Mouse (Mus musculus) limb, embryonic 14.5 days (tissue): Measurements from ENCODE around the gene Btn2a2. TPM values are rescaled to one million over a fixed set of nuclear protein-coding genes. Genes with fewer than 3 reads are reported as not detected.

Experiments
- ATAC-seq: fragments of 200-750 bp; cut with Nextera tagmentation; 2 replicates; pipeline ENCODE4 v1.8.0; 2017; ENCODE audit warnings: low read depth, moderate number of reproducible peaks, moderate TSS enrichment; ENCODE audit not compliant: low FRiP score
- DNase-seq: peaks from one replicate; pipeline ENCODE4 v3.0.0-alpha.2; 2015; ENCODE audit warnings: low spot score
- H3K27ac ChIP-seq: fragments of 300-500 bp; sonication (generic); replicated peaks from 2 replicates; pipeline ENCODE4 v1.5.1; 2014; ENCODE audit warnings: low read depth, mild to moderate bottlenecking, low read length, moderate library complexity, mixed read lengths
- H3K27me3 ChIP-seq: fragments of 300-500 bp; sonication (generic); 2 replicates; pipeline ENCODE4 v1.6.1; 2014; ENCODE audit warnings: low read length, mixed read lengths; ENCODE audit not compliant: control insufficient read depth, insufficient read depth
- H3K36me3 ChIP-seq: fragments of 300-500 bp; sonication (generic); 2 replicates; pipeline ENCODE4 v1.6.1; 2014; ENCODE audit warnings: mild to moderate bottlenecking, low read length, moderate library complexity, mixed read lengths; ENCODE audit not compliant: control insufficient read depth, insufficient read depth
- H3K4me1 ChIP-seq: fragments of 300-500 bp; sonication (generic); 2 replicates; pipeline ENCODE4 v1.6.1; 2014; ENCODE audit warnings: antibody characterized with exemption, low read length, mixed read lengths; ENCODE audit not compliant: control insufficient read depth, insufficient read depth
- H3K4me2 ChIP-seq: fragments of 300-500 bp; sonication (generic); replicated peaks from 2 replicates; pipeline ENCODE4 v1.6.1; 2014; ENCODE audit warnings: low read depth, mild to moderate bottlenecking, low read length, moderate library complexity; ENCODE audit not compliant: severe bottlenecking
- H3K4me3 ChIP-seq: fragments of 300-500 bp; sonication (generic); replicated peaks from 2 replicates; pipeline ENCODE4 v1.5.1; 2014; ENCODE audit warnings: low read length
- H3K9ac ChIP-seq: fragments of 300-500 bp; sonication (generic); 2 replicates; pipeline ENCODE4 v1.6.1; 2014; ENCODE audit warnings: mild to moderate bottlenecking, low read depth, low read length, moderate library complexity; ENCODE audit not compliant: severe bottlenecking
- H3K9me3 ChIP-seq: fragments of 300-500 bp; sonication (generic); 2 replicates; pipeline ENCODE4 v1.6.1; 2016; ENCODE audit warnings: low read length; ENCODE audit not compliant: control insufficient read depth
- POLR2A ChIP-seq: fragments of 200-500 bp; IDR thresholded peaks from 2 replicates; pipeline ENCODE4 v1.8.0; 2012; ENCODE audit warnings: inconsistent platforms, mild to moderate bottlenecking, moderate library complexity, borderline replicate concordance; ENCODE audit not compliant: insufficient read depth, insufficient read length; ENCODE audit errors: extremely low read depth
- WGBS: fragments of 180-500 bp; shearing (Covaris S2); extraction: QIAGEN DNeasy Blood & Tissue Kit; methylation state at CpG from one replicate; pipeline ENCODE4 v1.1.7; 2014; 5-methylcytosine and 5-hydroxymethylcytosine counted together
- polyA plus RNA-seq, 2 experiments: library from polyadenylated mRNA; depleted of rRNA in 1 of 2; stranded (reverse) in 1 of 2; unstranded in 1 of 2; fragments of >200 nt; fragmentation: Nextera tagmentation in 1 of 2; extraction: Ambion mirVana in 1 of 2; gene quantifications; 2 replicates each; pipeline versions ENCODE4 v1.2.1 to v1.2.3; 2012 to 2014

Btn2a2 gene
- polyA plus RNA-seq, 2 experiments: 0.62 to 0.89 TPM

DNA sequence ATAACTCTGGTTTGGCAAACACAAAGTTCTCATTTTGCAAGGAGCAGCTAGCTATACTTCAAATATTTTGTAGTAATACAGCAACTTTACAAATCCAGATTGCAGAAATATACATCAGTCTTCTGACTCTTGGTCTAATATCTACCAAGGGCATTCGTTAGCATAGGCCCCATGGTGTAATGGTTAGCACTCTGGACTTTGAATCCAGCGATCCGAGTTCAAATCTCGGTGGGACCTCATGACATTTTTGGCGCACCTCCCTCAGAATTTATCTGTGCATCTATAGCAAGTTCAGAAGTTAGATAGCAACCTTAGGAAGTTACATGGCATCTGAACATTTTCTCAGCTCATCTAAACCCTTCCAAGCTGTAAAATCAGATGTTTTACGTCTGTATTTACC is 30.2 kb upstream of the Btn2a2 start:
- no peaks in the 10 kb centered on the region for H3K27me3 ChIP-seq
- H3K4me3 ChIP-seq: peak overlapping the region; percentile 52
- H3K4me2 ChIP-seq: peak overlapping the region; percentile 73
- TF ChIP-seq POLR2A: no peak
- H3K9ac ChIP-seq: no peak overlapping the region
- DNase-seq: peak; percentile 91
- H3K27ac ChIP-seq: peak overlapping the region; percentile 48; the same call in 1 of the 2 replicates
- 0% methylated on average over 6 of the region's 6 CpGs for WGBS
- peak; percentile 50; the same call in 1 of the 2 replicates for ATAC-seq
- H3K9me3 ChIP-seq: no peaks in the 10 kb centered on the region
- no peaks in the 10 kb centered on the region for H3K36me3 ChIP-seq
- H3K4me1 ChIP-seq: 0 out of 2 replicates have a peak, but pooled peaks cover 4% of the 10 kb centered on the region

GRCm38 (mm10) chr13:23518295-23518603 is 29.6 kb upstream of the Btn2a2 start:
- H3K4me2 ChIP-seq: peak overlapping the region; percentile 73
- H3K4me1 ChIP-seq: 0 out of 2 replicates have a peak, but pooled peaks cover 4% of the 10 kb centered on the region
- DNase-seq (no peak), ATAC-seq (no peak)
- peak overlapping the region; percentile 52 for H3K4me3 ChIP-seq
- no peak overlapping the region; the same call in 1 of the 2 replicates for H3K9ac ChIP-seq
- no peaks in the 10 kb centered on the region for H3K27me3 ChIP-seq
- H3K9me3 ChIP-seq: no peaks in the 10 kb centered on the region
- no peak overlapping the region for H3K27ac ChIP-seq
- WGBS: under 1% methylated on average over 6 of the region's 6 CpGs
- TF ChIP-seq POLR2A: no peak
- H3K36me3 ChIP-seq: no peaks in the 10 kb centered on the region

DNA sequence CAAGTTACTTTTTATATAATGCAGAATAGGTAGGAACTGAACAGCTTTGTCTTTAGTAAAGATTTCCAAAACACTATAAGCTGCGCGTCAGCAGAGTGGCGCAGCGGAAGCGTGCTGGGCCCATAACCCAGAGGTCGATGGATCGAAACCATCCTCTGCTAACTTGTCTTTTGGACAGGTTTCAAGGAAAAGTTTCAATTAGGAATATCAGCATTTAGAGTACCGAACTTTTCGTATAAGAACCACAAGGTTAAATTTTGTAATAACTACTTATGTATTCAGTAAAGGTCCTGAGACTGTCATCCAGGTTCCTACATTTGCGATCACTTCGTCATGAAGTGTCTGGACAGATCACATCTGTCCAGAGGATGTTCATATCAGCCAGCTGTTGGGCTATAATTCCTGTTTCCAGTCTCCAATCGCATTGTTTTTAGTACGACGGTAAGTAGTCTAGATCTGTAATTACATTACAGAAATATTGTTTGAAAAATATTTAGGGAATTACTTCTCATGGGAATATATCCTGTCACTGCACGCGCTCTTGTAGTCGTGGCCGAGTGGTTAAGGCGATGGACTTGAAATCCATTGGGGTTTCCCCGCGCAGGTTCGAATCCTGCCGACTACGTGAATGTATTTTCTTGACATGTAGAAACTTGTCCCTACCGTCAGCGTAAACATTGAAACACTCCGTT is 29.1 kb upstream of the Btn2a2 start:
- no peaks in the 10 kb centered on the region for H3K27me3 ChIP-seq
- TF ChIP-seq POLR2A: no peak
- H3K4me3 ChIP-seq: peak overlapping the region; percentile 52
- no peaks in the 10 kb centered on the region for H3K36me3 ChIP-seq
- peak overlapping the region; percentile 84 for H3K27ac ChIP-seq
- peak; percentile 86 for ATAC-seq
- peak overlapping the region; percentile 73 for H3K4me2 ChIP-seq
- peak; percentile 89 for DNase-seq
- H3K9me3 ChIP-seq: no peaks in the 10 kb centered on the region
- H3K4me1 ChIP-seq: 0 out of 2 replicates have a peak, but pooled peaks cover 4% of the 10 kb centered on the region
- WGBS: 0% methylated on average over 27 of the region's 27 CpGs
- peak overlapping the region; percentile 49 for H3K9ac ChIP-seq

DNA sequence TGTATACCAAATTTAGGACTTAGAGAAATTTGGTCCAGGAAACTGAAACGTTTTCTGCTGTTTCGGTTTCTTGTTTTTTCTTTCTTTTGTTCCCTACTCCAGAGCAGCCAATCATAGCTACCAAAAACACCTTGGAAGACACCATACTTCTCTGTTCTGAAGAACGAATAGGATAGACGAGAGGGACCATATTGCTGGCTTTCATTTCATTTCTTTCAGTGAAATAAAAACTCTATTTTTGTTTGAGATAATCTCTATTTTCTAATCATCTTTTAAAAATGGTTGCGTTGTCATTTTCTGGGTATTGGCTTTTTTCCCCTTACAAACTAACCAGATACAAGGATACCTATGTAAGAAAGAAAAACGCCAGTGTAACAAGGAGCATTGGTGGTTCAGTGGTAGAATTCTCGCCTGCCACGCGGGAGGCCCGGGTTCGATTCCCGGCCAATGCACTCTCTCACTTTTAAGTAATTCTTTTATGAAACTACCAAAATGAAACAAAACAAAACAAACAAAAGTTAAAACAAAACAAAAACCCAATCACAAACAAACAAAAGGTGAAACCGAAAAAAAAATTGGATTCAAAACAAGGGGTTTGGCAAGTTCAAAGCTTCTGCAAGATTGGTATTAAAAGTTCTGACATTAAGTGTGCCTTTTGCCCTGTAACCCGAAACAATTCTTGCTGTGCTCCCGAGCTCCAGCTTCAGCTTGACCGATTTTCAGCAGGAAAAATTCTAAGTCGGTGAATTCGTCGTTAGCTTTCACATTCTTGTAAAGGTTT is 28.4 kb upstream of the Btn2a2 start:
- Histone ChIP-seq H3K27me3 (no peaks in the 10 kb centered on the region), H3K4me2 (peak overlapping the region; percentile 73), H3K27ac (peak overlapping the region; percentile 84), H3K4me1 (0 out of 2 replicates have a peak, but pooled peaks cover 4% of the 10 kb centered on the region), H3K4me3 (peak overlapping the region; percentile 52), H3K36me3 (no peaks in the 10 kb centered on the region), H3K9ac (peak overlapping the region; percentile 49), H3K9me3 (no peaks in the 10 kb centered on the region)
- DNase-seq: peak; percentile 85
- WGBS: under 1% methylated on average over 19 of the region's 19 CpGs
- no peak for TF ChIP-seq POLR2A
- peak; percentile 76 for ATAC-seq

DNA sequence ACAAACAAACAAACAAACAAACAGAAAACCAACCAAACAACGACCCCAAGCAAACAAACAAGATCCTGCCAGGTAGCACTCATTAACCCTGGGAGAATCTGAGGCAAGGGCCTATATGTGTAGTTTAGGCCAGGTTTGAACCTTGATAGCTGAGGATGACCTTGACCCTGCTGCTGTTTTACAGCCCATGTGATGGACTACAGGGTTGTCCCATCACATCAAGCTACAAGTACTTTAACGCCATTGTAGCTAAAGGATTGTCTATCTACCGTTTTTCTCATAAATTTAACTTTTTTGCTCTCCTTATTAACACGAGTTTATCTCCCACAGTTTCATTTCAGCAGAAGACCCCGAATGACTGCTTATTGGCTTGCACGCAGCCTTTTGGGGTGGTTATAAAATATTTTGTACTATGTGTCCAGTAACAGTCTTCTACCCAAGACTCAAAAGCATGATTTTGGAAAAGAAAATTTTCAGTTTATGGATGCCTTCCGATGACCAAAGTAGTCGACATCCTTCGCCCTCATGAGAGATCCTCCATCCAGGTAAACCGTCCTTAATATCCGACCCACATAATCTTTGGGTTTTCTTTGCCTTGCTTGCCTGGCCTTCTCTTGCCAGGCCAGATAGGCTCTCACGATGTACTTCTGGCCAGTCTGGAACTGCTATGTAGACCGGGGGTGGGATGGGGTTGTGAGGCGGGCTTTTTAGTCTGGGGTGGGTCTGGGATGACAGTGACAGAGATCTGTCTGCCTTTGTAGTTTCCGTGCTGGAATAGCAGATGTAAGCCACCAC is 27.4 kb upstream of the Btn2a2 start:
- 51% methylated on average over 15 of the region's 15 CpGs for WGBS
- H3K4me1 ChIP-seq: 0 out of 2 replicates have a peak, but pooled peaks cover 4% of the 10 kb centered on the region
- no peaks in the 10 kb centered on the region for H3K9me3 ChIP-seq
- peak overlapping the region; percentile 52 for H3K4me2 ChIP-seq
- no peak for TF ChIP-seq POLR2A
- H3K27me3 ChIP-seq: no peaks in the 10 kb centered on the region
- DNase-seq (no peak), ATAC-seq (no peak)
- no peaks in the 10 kb centered on the region for H3K36me3 ChIP-seq
- H3K4me3 ChIP-seq: peak overlapping the region; percentile 52
- H3K9ac ChIP-seq: peak overlapping the region; percentile 41; the same call in 1 of the 2 replicates
- no peak overlapping the region for H3K27ac ChIP-seq
